Mouse (Mus musculus) thymus, adult 2 months (tissue): Measurements from ENCODE around the gene Chil1. TPM values are rescaled to one million over a fixed set of nuclear protein-coding genes. Genes with fewer than 3 reads are reported as not detected.

Experiments
- DNase-seq: peaks from one replicate; pipeline ENCODE4 v3.0.0; 2021
- H3K27ac ChIP-seq: fragments of 200-500 bp; 2 replicates; pipeline ENCODE4 v1.5.1; 2012; ENCODE audit warnings: low read length, control low read depth; ENCODE audit not compliant: control insufficient read depth, insufficient read depth
- H3K27me3 ChIP-seq: fragments of 200-500 bp; 2 replicates; pipeline ENCODE4 v1.6.1; 2012; ENCODE audit warnings: mild to moderate bottlenecking, low read length, moderate library complexity, mixed read lengths; ENCODE audit not compliant: control insufficient read depth, insufficient read depth
- H3K36me3 ChIP-seq: fragments of 200-500 bp; 2 replicates; pipeline ENCODE4 v1.6.1; 2012; ENCODE audit warnings: mild to moderate bottlenecking, low read length, moderate library complexity; ENCODE audit not compliant: control insufficient read depth, insufficient read depth
- H3K4me1 ChIP-seq: fragments of 200-500 bp; replicated peaks from 2 replicates; pipeline ENCODE4 v1.6.1; 2012; ENCODE audit warnings: low read length; ENCODE audit not compliant: control insufficient read depth, insufficient read depth
- H3K4me3 ChIP-seq: fragments of 200-500 bp; 2 replicates; pipeline ENCODE4 v1.5.1; 2012; ENCODE audit warnings: mild to moderate bottlenecking, low read length, control low read depth, moderate library complexity; ENCODE audit not compliant: control insufficient read depth, insufficient read depth
- CTCF ChIP-seq: fragments of 200-500 bp; IDR thresholded peaks from 2 replicates; pipeline ENCODE4 v1.5.1; 2012; ENCODE audit warnings: mild to moderate bottlenecking, control low read depth, low read length, moderate library complexity, borderline replicate concordance; ENCODE audit not compliant: control insufficient read depth, poor library complexity, insufficient read depth; ENCODE audit errors: extremely low read depth
- POLR2A ChIP-seq: fragments of 200-500 bp; IDR thresholded peaks from 2 replicates; pipeline ENCODE4 v1.6.1; 2012; ENCODE audit warnings: mild to moderate bottlenecking, low read length, control low read depth, moderate library complexity; ENCODE audit not compliant: control insufficient read depth, poor library complexity, insufficient read depth; ENCODE audit errors: extremely low read depth
- WGBS: fragments of 180-500 bp; shearing (Covaris S2); methylation state at CpG from one replicate; pipeline ENCODE4 v1.1.7; 2018; 5-methylcytosine and 5-hydroxymethylcytosine counted together
- polyA plus RNA-seq: library from polyadenylated mRNA; depleted of rRNA; stranded (reverse); fragments of >200 nt; gene quantifications from 2 replicates; pipeline ENCODE4 v1.2.3, GENCODE M21; 2012

Chil1 gene
- polyA plus RNA-seq, 1 experiment = 9.5 TPM

GRCm38 (mm10) chr1:134226739-134227138, 44.8 kb downstream of the Chil1 start:
- H3K4me1 ChIP-seq = no peaks in the 10 kb centered on the region
- H3K36me3 ChIP-seq = no peaks in the 10 kb centered on the region
- no peak for TF ChIP-seq POLR2A
- TF ChIP-seq CTCF = no peak
- no peak for DNase-seq
- WGBS = 36% methylated on average over 8 of the region's 8 CpGs
- H3K4me3 ChIP-seq = no peak overlapping the region
- no peaks in the 10 kb centered on the region for H3K27me3 ChIP-seq
- no peak overlapping the region for H3K27ac ChIP-seq

- Histone ChIP-seq H3K36me3 (no peaks in the 10 kb centered on the region), H3K27ac (no peak overlapping the region), H3K4me3 (no peak overlapping the region), H3K4me1 (no peaks in the 10 kb centered on the region), H3K27me3 (no peaks in the 10 kb centered on the region; the same call in 1 of the 2 replicates)
- TF ChIP-seq CTCF (no peak), POLR2A (no peak)
- DNase-seq = no peak
- 88% methylated on average over 5 of the region's 5 CpGs for WGBS
Observed at GRCm38 (mm10) chr1:134229806-134230575, 48.0 kb downstream of the Chil1 start.

- Histone ChIP-seq H3K4me3 (no peak overlapping the region), H3K4me1 (no peaks in the 10 kb centered on the region), H3K36me3 (no peaks in the 10 kb centered on the region), H3K27ac (no peak overlapping the region), H3K27me3 (no peaks in the 10 kb centered on the region; the same call in 1 of the 2 replicates)
- TF ChIP-seq CTCF (no peak), POLR2A (no peak)
- DNase-seq = no peak
- WGBS = 88% methylated on average over 10 of the region's 10 CpGs
Observed at GRCm38 (mm10) chr1:134230638-134231228, 48.8 kb downstream of the Chil1 start.

GRCm38 (mm10) chr1:134231270-134231669, 49.3 kb downstream of the Chil1 start:
- Histone ChIP-seq H3K36me3 (no peaks in the 10 kb centered on the region), H3K27ac (no peak overlapping the region; the same call in 1 of the 2 replicates), H3K4me3 (no peak overlapping the region), H3K27me3 (no peaks in the 10 kb centered on the region; the same call in 1 of the 2 replicates), H3K4me1 (no peaks in the 10 kb centered on the region)
- 88% methylated on average over 3 of the region's 3 CpGs for WGBS
- TF ChIP-seq CTCF (no peak), POLR2A (no peak)
- DNase-seq = no peak

- no peak for TF ChIP-seq CTCF
- no peak for TF ChIP-seq POLR2A
- no peaks in the 10 kb centered on the region for H3K36me3 ChIP-seq
- H3K4me3 ChIP-seq = no peak overlapping the region
- H3K27ac ChIP-seq = no peak overlapping the region
- DNase-seq = no peak
- H3K4me1 ChIP-seq = no peaks in the 10 kb centered on the region
- no peaks in the 10 kb centered on the region; the same call in 1 of the 2 replicates for H3K27me3 ChIP-seq
- WGBS = 91% methylated on average over 3 of the region's 3 CpGs
Observed at GRCm38 (mm10) chr1:134231681-134232080, 49.7 kb downstream of the Chil1 start.

GRCm38 (mm10) chr1:134232326-134232725, 50.4 kb downstream of the Chil1 start:
- Histone ChIP-seq H3K4me1 (no peaks in the 10 kb centered on the region), H3K27me3 (no peaks in the 10 kb centered on the region; the same call in 1 of the 2 replicates), H3K4me3 (no peak overlapping the region), H3K36me3 (no peaks in the 10 kb centered on the region), H3K27ac (no peak overlapping the region)
- WGBS = 82% methylated on average over 8 of the region's 8 CpGs
- TF ChIP-seq CTCF = no peak
- no peak for TF ChIP-seq POLR2A
- no peak for DNase-seq
